Mouse (Mus musculus) embryo, embryonic 9.5 days (tissue): ENCODE data around the gene Macrod2.

Experiments
- DNase-seq: peaks from one replicate; pipeline ENCODE4 v3.0.0-alpha.2; 2017; ENCODE audit errors: extremely low spot score

The Macrod2 gene

GRCm38 (mm10) chr2:142222137-142222921, 1827.2 kb downstream of the Macrod2 start:
- DNase-seq, result no peak

GRCm38 (mm10) chr2:142222926-142223325, 1827.8 kb downstream of the Macrod2 start:
- DNase-seq, result no peak

GRCm38 (mm10) chr2:142230985-142231549, 1836.0 kb downstream of the Macrod2 start:
- DNase-seq, result no peak

- no peak for DNase-seq
Observed at GRCm38 (mm10) chr2:142232828-142233227, 1837.7 kb downstream of the Macrod2 start.

GRCm38 (mm10) chr2:142243483-142243882, 1848.4 kb downstream of the Macrod2 start:
- DNase-seq, result no peak

GRCm38 (mm10) chr2:142250383-142250782, 1855.3 kb downstream of the Macrod2 start:
- no peak for DNase-seq

- DNase-seq, result no peak
Observed at GRCm38 (mm10) chr2:142251518-142251917, 1856.4 kb downstream of the Macrod2 start.

- DNase-seq, result peak; percentile 77
Observed at GRCm38 (mm10) chr2:142253913-142254312, 1858.8 kb downstream of the Macrod2 start.

GRCm38 (mm10) chr2:142254566-142254965, 1859.5 kb downstream of the Macrod2 start:
- no peak for DNase-seq

GRCm38 (mm10) chr2:142257501-142257900, 1862.4 kb downstream of the Macrod2 start:
- no peak for DNase-seq

GRCm38 (mm10) chr2:142261046-142261445, 1865.9 kb downstream of the Macrod2 start:
- DNase-seq, result no peak

- no peak for DNase-seq
Observed at GRCm38 (mm10) chr2:142264697-142265096, 1869.6 kb downstream of the Macrod2 start.

- no peak for DNase-seq
Observed at GRCm38 (mm10) chr2:142267836-142268235, 1872.7 kb downstream of the Macrod2 start.

- no peak for DNase-seq
Observed at GRCm38 (mm10) chr2:142286761-142287160, 1891.7 kb downstream of the Macrod2 start.

GRCm38 (mm10) chr2:142294831-142295230, 1899.7 kb downstream of the Macrod2 start:
- DNase-seq, result no peak

- DNase-seq, result peak; percentile 33
Observed at GRCm38 (mm10) chr2:142303098-142303911, 1908.2 kb downstream of the Macrod2 start.

- peak; percentile 25 for DNase-seq
Observed at GRCm38 (mm10) chr2:142303912-142304182, 1908.7 kb downstream of the Macrod2 start.

- no peak for DNase-seq
Observed at GRCm38 (mm10) chr2:142323158-142323557, 1928.0 kb downstream of the Macrod2 start.

- no peak for DNase-seq
Observed at GRCm38 (mm10) chr2:142326737-142327136, 1931.6 kb downstream of the Macrod2 start.

- no peak for DNase-seq
Observed at GRCm38 (mm10) chr2:142329761-142330160, 1934.7 kb downstream of the Macrod2 start.

- DNase-seq, result peak; percentile 78
Observed at GRCm38 (mm10) chr2:142334441-142335102, 1939.5 kb downstream of the Macrod2 start.
